Mouse (Mus musculus): Measurements from ENCODE around the gene Ndrg2.

Ndrg2 gene

DNA sequence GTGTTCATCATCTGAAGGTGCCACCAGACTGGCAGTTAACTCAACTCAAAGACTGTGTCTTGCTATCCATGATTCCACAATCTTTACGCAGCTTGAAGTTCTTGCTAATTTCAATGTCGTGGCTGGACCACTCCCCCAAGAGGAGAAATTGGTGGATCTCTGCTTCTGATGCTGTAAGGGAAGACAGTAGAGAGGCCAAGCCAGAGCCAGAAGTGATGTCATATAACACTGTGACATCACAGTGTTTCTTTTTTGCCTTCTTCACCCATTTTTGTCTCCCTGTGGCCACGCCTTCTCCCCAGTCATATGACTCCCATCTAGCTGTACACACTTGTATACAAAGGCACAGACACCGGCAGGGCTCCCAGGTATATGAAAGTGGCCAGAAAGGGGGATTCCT, 4.2 kb upstream of the Ndrg2 start, which contains the start of gene Tppp2:
Gene Tppp2 (plus strand): TSS at position 301 of the 400 bp plus-strand sequence.
- Histone ChIP-seq H3K9me3 (ENCODE audit: low read length) (no peaks in the 10 kb centered on the region), H3K27me3 (ENCODE audit: insufficient read depth, low read length) (peaks cover 36% of the 10 kb centered on the region), H3K4me3 (replicated peaks; ENCODE audit: low read length) (no peak within 1 kb of the TSS), H3K4me1 (replicated peaks; ENCODE audit: low read depth, low read length) (peaks cover 23% of the 10 kb centered on the region), H3K36me3 (ENCODE audit: insufficient read depth, low read length) (no peaks in the 10 kb centered on the region)
- TF ChIP-seq CTCF (conservative IDR thresholded peaks at IDR 0.05; ENCODE audit: low read length) (no peak), POU5F1 (IDR thresholded peaks at IDR 0.05; ENCODE audit: borderline replicate concordance, low read length) (no peak), NANOG (IDR thresholded peaks at IDR 0.05; ENCODE audit: borderline replicate concordance, low read length) (no peak)

DNA sequence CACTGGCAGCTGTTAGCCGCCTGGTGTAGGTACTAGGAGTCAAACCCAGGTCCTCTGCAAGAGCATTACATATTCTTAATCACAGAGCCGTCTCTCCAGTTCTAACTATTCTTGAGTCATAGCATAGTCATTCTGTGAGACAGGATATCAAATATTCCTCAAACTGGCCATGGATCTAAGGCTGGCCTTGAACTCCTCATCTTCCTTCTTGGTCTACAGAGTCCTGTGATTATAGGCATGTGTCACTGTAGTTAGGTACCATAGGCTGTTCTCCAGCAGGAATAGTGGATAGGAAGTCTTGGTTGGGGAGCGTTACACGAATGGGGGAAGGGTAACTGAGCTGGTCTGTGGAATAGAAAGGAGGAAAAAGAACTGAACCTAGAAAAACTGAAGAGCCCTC, 2.6 kb upstream of the Ndrg2 start:
- H3K4me3 ChIP-seq (replicated peaks; ENCODE audit: low read length) = no peak overlapping the region

DNA sequence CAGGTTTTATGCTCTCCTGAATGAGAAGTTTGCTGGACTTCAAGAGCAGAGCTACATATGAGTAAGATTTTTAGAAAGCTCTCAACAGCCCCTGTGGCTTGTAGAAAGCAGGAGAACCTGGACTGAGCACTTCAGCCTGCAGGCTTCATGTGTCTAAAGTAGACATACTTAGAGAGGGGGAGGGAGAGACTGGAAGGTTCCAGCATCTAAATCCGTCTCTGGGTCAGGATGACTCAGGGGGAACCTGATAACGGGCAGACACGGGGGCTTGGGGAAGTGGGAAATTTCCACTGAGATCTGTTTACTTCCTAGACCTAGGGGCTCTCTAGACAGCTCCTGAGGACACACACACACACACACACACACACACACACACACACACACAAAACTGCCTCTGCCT, 1.1 kb upstream of the Ndrg2 start:
- TF ChIP-seq CTCF (conservative IDR thresholded peaks at IDR 0.05; ENCODE audit: low read length) (no peak), POU5F1 (IDR thresholded peaks at IDR 0.05; ENCODE audit: borderline replicate concordance, low read length) (no peak), NANOG (IDR thresholded peaks at IDR 0.05; ENCODE audit: borderline replicate concordance, low read length) (no peak)

More for the DNA sequence above, 2.6 kb upstream of the Ndrg2 start:
- Histone ChIP-seq H3K27me3 (ENCODE audit: insufficient read depth, low read length) (peaks cover 36% of the 10 kb centered on the region), H3K36me3 (ENCODE audit: insufficient read depth, low read length) (no peaks in the 10 kb centered on the region), H3K9me3 (ENCODE audit: low read length) (no peaks in the 10 kb centered on the region), H3K4me1 (replicated peaks; ENCODE audit: low read depth, low read length) (peaks cover 38% of the 10 kb centered on the region)
- TF ChIP-seq POU5F1 (IDR thresholded peaks at IDR 0.05; ENCODE audit: borderline replicate concordance, low read length) (no peak), NANOG (IDR thresholded peaks at IDR 0.05; ENCODE audit: borderline replicate concordance, low read length) (no peak), CTCF (conservative IDR thresholded peaks at IDR 0.05; ENCODE audit: low read length) (no peak)

DNA sequence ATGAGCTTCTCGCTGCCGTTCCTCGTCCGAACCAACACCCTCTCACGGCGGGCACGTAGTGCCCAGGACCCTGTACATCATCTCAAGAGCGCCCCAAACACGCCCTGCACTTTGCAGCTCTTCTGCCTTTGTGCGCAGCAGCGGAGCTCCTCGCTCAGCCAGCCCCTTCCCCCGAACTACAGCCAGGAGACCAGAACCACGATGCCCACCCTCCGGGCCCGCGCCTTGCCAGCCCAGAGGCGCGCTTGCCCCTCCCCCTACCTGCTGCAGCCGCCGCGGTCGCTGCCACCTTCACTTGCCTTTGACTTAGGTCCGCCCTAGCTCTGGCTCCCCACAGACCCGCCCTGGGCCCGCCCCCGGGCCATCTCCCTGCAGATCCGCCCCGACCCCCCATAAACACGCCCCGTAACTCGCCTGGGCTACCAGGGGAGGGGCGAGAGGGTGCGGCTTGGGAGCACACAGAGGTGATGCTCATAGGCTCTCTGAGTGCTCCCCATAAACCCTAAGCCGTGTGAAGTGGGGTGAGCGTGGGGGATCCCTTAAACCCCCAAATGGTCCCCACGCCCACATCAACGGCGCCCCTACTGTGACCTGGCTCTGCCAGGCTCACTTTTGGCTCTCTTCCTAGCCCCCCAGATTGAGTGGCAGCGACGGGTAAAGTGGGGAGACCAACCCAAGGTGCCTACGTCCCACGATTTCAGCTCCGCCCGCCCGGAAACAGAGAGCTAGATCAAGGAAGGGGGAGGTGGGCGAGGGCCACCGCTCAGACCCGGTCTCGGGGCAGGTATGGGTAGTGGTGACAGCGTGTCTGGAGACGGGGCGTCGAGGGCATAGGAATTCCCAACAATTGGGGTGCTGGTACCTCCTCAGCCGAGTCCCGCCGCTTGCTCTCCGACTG, 647 bp downstream of the Ndrg2 start:
- Histone ChIP-seq H3K4me1 (replicated peaks; ENCODE audit: low read depth, low read length) (peaks cover 49% of the 10 kb centered on the region), H3K4me3 (replicated peaks; ENCODE audit: low read length) (peak overlapping the region; percentile 83), H3K36me3 (ENCODE audit: insufficient read depth, low read length) (peaks cover 29% of the 10 kb centered on the region), H3K27me3 (ENCODE audit: insufficient read depth, low read length) (peaks cover 28% of the 10 kb centered on the region), H3K9me3 (ENCODE audit: low read length) (0 out of 2 replicates have a peak, but pooled peaks cover 2% of the 10 kb centered on the region)
- TF ChIP-seq CTCF (conservative IDR thresholded peaks at IDR 0.05; ENCODE audit: low read length) (no peak), NANOG (IDR thresholded peaks at IDR 0.05; ENCODE audit: borderline replicate concordance, low read length) (no peak), POU5F1 (IDR thresholded peaks at IDR 0.05; ENCODE audit: borderline replicate concordance, low read length) (no peak)

More for the DNA sequence above, 1.1 kb upstream of the Ndrg2 start:
- peaks cover 49% of the 10 kb centered on the region for H3K4me1 ChIP-seq (replicated peaks; ENCODE audit: low read depth, low read length)
- no peak overlapping the region for H3K4me3 ChIP-seq (replicated peaks; ENCODE audit: low read length)
- peaks cover 36% of the 10 kb centered on the region for H3K27me3 ChIP-seq (ENCODE audit: insufficient read depth, low read length)
- no peaks in the 10 kb centered on the region for H3K9me3 ChIP-seq (ENCODE audit: low read length)
- H3K36me3 ChIP-seq (ENCODE audit: insufficient read depth, low read length) = peaks cover 11% of the 10 kb centered on the region

DNA sequence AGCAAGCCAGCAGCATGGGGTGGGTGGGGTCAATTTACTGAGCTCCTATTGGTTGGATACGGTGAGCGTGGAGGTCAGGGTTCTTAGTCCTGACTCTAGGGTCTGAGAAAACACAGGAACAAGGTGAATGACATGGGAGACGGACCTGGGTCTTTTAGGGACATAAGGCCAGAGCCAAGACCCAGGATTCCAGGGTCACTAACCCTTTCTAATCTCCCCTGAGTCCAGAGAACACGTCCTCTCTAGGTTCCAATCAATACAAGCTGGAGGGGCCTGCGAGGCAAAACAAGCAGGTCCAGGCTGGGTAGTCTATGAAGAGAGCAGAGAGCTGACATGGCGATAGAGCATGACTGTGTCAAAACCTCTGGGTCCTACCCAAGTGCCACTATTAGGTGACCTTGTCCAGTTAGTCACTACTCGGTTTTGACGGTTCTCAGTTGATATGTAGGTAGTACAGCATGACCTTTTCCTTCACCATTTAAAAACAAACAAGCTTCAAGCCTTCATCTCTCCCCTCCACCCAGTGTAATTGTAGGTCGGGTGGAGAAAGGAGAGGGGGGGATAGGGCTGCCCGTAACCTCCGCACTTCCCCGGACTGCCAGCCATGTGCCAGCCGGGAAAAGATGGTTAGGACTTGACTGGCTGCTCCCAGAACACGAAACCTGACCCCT, 1.4 kb downstream of the Ndrg2 start:
- Histone ChIP-seq H3K9me3 (ENCODE audit: low read length) (peaks cover 9% of the 10 kb centered on the region; the same call in 1 of the 2 replicates), H3K36me3 (ENCODE audit: insufficient read depth, low read length) (peaks cover 36% of the 10 kb centered on the region), H3K4me1 (replicated peaks; ENCODE audit: low read depth, low read length) (peaks cover 47% of the 10 kb centered on the region), H3K4me3 (replicated peaks; ENCODE audit: low read length) (peak overlapping the region; percentile 83), H3K27me3 (ENCODE audit: insufficient read depth, low read length) (peaks cover 28% of the 10 kb centered on the region)
- TF ChIP-seq POU5F1 (IDR thresholded peaks at IDR 0.05; ENCODE audit: borderline replicate concordance, low read length) (no peak), CTCF (conservative IDR thresholded peaks at IDR 0.05; ENCODE audit: low read length) (no peak), NANOG (IDR thresholded peaks at IDR 0.05; ENCODE audit: borderline replicate concordance, low read length) (no peak)

DNA sequence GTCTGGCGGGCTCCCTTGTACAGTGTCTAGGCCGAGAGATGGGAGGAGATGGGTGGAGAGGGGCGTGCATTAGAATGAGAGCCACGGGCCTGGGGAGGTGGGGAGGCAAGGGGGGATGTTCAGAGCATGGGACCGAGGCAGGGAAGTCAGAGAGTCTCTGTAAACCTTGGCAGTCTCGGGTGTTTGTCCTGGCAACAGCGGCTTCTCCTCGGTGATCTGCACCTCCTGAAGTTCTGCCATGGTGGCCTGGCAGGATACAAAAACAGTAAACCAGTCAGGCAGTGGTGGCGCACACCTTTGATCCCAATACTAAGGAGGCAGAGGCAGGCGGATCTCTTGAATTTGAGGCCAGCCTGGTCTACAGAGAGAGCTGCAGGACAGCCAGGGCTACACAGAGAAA, 2.7 kb downstream of the Ndrg2 start:
- TF ChIP-seq POU5F1 (IDR thresholded peaks at IDR 0.05; ENCODE audit: borderline replicate concordance, low read length) = no peak
- no peak for TF ChIP-seq CTCF (conservative IDR thresholded peaks at IDR 0.05; ENCODE audit: low read length)
- TF ChIP-seq NANOG (IDR thresholded peaks at IDR 0.05; ENCODE audit: borderline replicate concordance, low read length) = no peak
- peaks cover 22% of the 10 kb centered on the region for H3K9me3 ChIP-seq (ENCODE audit: low read length)
- peak overlapping the region; percentile 26; the same call in 1 of the 2 replicates for H3K4me3 ChIP-seq (replicated peaks; ENCODE audit: low read length)
- H3K36me3 ChIP-seq (ENCODE audit: insufficient read depth, low read length) = peaks cover 49% of the 10 kb centered on the region
- H3K4me1 ChIP-seq (replicated peaks; ENCODE audit: low read depth, low read length) = peaks cover 47% of the 10 kb centered on the region
- H3K27me3 ChIP-seq (ENCODE audit: insufficient read depth, low read length) = peaks cover 25% of the 10 kb centered on the region

DNA sequence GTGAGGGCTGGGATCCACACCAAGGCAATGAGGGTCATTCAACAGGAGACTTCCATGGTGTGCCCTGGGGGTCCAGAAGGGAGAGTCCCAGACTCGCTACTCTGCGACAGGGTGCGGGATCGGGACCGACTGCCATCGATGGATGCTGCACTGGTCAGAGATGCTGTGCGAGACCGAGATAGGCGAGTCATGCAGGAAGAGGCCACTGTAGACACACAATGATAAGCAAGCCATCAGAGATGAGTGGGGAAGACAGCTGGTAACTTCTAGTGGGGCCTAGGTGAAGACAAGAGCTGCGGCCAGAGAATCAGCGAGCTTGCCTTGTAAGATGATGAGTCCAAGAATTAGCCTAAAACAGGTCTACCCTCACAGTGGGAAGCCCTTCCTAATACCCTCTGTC, 7.9 kb downstream of the Ndrg2 start:
- H3K4me1 ChIP-seq (replicated peaks; ENCODE audit: low read depth, low read length) = peaks cover 27% of the 10 kb centered on the region
- H3K9me3 ChIP-seq (ENCODE audit: low read length) = peaks cover 35% of the 10 kb centered on the region
- no peak overlapping the region for H3K4me3 ChIP-seq (replicated peaks; ENCODE audit: low read length)
- no peaks in the 10 kb centered on the region for H3K27me3 ChIP-seq (ENCODE audit: insufficient read depth, low read length)
- peaks cover 60% of the 10 kb centered on the region for H3K36me3 ChIP-seq (ENCODE audit: insufficient read depth, low read length)
- TF ChIP-seq CTCF (conservative IDR thresholded peaks at IDR 0.05; ENCODE audit: low read length) (no peak), NANOG (IDR thresholded peaks at IDR 0.05; ENCODE audit: borderline replicate concordance, low read length) (no peak)

DNA sequence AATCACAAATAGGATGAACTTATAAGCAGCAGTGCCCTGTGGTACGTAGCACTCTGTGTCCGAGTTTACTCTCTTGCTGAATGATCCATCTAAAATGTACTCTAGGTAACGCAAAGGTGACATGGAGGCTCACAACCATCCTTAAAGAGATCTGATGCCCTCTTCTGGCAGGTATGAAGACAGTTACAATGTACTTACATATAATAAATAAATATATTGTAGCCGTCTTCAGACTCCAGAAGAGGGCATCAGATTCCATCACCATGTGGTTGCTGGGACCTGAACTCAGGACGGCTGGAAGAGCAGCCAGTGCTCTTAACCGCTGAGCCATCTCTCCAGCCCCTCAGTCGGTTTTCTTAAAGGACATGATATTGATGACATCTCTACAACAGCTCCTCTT, 9.3 kb downstream of the Ndrg2 start:
- Histone ChIP-seq H3K4me3 (replicated peaks; ENCODE audit: low read length) (no peak overlapping the region), H3K4me1 (replicated peaks; ENCODE audit: low read depth, low read length) (peaks cover 24% of the 10 kb centered on the region), H3K27me3 (ENCODE audit: insufficient read depth, low read length) (no peaks in the 10 kb centered on the region), H3K9me3 (ENCODE audit: low read length) (peaks cover 35% of the 10 kb centered on the region), H3K36me3 (ENCODE audit: insufficient read depth, low read length) (peaks cover 46% of the 10 kb centered on the region)
- TF ChIP-seq POU5F1 (IDR thresholded peaks at IDR 0.05; ENCODE audit: borderline replicate concordance, low read length) (no peak), CTCF (conservative IDR thresholded peaks at IDR 0.05; ENCODE audit: low read length) (no peak), NANOG (IDR thresholded peaks at IDR 0.05; ENCODE audit: borderline replicate concordance, low read length) (no peak)
